Mouse (Mus musculus): Measurements from ENCODE around the gene Acot2. TPM values are rescaled to one million over a fixed set of nuclear protein-coding genes. Genes with fewer than 3 reads are reported as not detected.
"Not testable (repeated sequence)": the region's sequence is repeated elsewhere in the genome, so short reads cannot be mapped to it uniquely, and the experiment has no call there.

Gene Acot2
- polyA plus RNA-seq, 1 experiment, result 9.2 TPM

DNA sequence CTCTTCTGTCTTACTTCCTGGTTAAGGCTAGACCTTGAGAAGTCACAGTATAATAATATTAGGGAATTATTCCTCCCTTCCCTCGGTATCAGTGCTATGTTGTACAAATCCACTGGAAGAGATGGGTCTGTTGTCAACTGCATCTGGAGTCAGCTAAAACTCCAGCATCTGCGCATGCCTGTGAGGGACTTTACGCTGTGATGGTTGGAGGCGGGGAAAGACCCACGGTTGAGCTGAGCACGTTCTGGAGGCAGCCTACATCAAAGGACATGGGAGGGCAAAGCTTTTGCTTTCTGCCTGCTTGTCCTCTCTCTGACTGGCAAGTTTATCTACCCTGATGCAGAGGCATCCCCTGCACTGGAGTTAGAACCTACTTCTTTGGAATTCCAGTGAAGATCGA, 38.2 kb downstream of the Acot2 start:
- TF ChIP-seq POLR2A (IDR thresholded peaks at IDR 0.05; ENCODE audit: low read depth, low read length), result no peak
- no peak for TF ChIP-seq CTCF (IDR thresholded peaks at IDR 0.05; ENCODE audit: extremely low read depth, insufficient read depth, insufficient read length, insufficient replicate concordance)
- Histone ChIP-seq H3K4me1 (ENCODE audit: control insufficient read depth, insufficient read depth, insufficient read length) (no peaks in the 10 kb centered on the region), H3K27ac (ENCODE audit: insufficient read depth, low read length) (no peak overlapping the region), H3K27me3 (ENCODE audit: control insufficient read depth, insufficient read depth, low read length) (no peaks in the 10 kb centered on the region), H3K36me3 (ENCODE audit: control insufficient read depth, insufficient read depth, low read length) (no peaks in the 10 kb centered on the region), H3K4me3 (ENCODE audit: extremely low read depth, insufficient read depth, insufficient read length) (no peak overlapping the region)
- WGBS, result 86% methylated on average over 7 of the region's 7 CpGs
- DNase-seq (ENCODE audit: low read depth in 1 of 2, low spot score in 2 of 2), result no peak

DNA sequence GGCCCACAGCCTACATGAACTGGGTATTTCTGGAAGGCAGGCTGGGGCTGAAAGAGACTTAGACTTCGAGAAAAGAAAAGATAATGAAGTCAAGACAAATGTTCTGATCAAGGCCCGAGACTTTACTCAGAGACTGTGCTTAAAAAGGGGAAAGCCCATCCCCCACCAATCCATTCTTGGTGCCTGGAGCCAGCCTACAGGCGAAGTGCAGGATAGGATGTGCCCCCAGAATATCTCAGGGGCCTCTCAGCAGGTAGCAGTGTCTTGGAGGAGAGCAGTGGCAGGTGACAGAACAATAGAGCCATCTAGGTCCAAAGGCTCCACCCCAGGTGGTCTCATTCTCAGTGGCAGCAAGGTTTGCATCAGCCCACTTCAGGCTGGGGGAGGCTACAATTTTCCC, 40.7 kb downstream of the Acot2 start:
- H3K4me1 ChIP-seq (ENCODE audit: control insufficient read depth, insufficient read depth, insufficient read length); H3K27me3 ChIP-seq (ENCODE audit: control insufficient read depth, insufficient read depth, low read length); H3K36me3 ChIP-seq (ENCODE audit: control insufficient read depth, insufficient read depth, low read length); H3K27ac ChIP-seq (ENCODE audit: insufficient read depth, low read length); H3K4me3 ChIP-seq (ENCODE audit: extremely low read depth, insufficient read depth, insufficient read length); DNase-seq (ENCODE audit: low read depth in 1 of 2, low spot score in 2 of 2): not testable (repeated sequence)
- WGBS, result 81% methylated on average over 3 of the region's 3 CpGs

DNA sequence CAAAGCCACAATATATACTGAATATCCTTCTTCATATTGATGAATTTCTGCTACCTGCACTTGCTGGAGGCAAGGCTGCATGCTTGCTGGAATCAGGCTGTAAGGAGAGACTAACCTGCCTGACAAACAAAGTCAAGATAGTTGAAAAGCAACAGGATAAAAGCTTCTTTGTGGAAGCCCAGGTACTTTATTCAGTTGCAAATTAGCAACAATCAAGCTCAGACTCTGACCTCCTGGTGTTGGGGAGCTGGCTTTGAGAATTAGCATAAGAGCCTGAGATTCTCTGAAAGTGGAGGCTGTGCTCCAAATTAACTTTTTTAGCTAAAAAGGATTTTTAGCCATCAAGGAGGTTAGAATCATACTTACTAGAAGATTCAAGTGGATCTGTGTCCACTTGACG, 41.4 kb downstream of the Acot2 start:
- not testable (repeated sequence) for H3K36me3 ChIP-seq (ENCODE audit: control insufficient read depth, insufficient read depth, low read length); H3K27me3 ChIP-seq (ENCODE audit: control insufficient read depth, insufficient read depth, low read length); H3K4me1 ChIP-seq (ENCODE audit: control insufficient read depth, insufficient read depth, insufficient read length); DNase-seq (ENCODE audit: low read depth in 1 of 2, low spot score in 2 of 2); H3K27ac ChIP-seq (ENCODE audit: insufficient read depth, low read length); H3K4me3 ChIP-seq (ENCODE audit: extremely low read depth, insufficient read depth, insufficient read length)
- 93% methylated on average over 1 of the region's 1 CpGs for WGBS

DNA sequence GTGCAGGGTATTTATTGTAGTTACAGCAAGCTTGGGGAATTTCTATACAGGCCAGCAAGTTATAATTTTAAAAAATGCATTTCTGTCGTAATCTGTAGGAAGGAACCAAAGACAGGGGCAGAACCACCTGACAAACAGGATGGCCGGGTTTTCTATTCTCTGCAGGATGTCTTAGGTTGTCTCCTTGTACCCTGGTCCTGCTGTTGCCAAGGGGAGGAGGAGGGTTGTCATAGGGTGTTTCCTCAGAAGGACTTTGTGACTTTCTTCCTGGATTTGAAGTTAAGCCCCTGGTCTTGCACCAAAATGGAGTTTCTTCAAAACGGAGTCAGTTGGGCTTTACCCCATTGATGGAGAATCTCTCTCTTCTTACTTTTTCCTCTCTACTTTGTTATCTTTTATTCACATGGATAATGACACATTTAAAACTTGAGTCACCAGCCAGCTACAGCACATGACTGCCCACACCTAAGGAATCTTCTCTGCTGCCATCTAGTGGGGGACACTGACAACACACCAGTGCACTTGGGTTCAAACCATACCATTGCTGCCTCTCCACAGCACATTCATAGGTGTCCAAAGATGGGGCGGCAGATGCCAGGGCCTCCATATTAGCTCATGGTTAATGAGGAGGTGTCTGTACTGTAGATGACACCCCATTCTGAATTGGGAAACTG, 43.1 kb downstream of the Acot2 start:
- Histone ChIP-seq H3K27ac (ENCODE audit: insufficient read depth, low read length) (no peak overlapping the region), H3K4me1 (ENCODE audit: control insufficient read depth, insufficient read depth, insufficient read length) (no peaks in the 10 kb centered on the region), H3K36me3 (ENCODE audit: control insufficient read depth, insufficient read depth, low read length) (no peaks in the 10 kb centered on the region), H3K27me3 (ENCODE audit: control insufficient read depth, insufficient read depth, low read length) (no peaks in the 10 kb centered on the region), H3K4me3 (ENCODE audit: extremely low read depth, insufficient read depth, insufficient read length) (no peak overlapping the region)
- TF ChIP-seq CTCF (IDR thresholded peaks at IDR 0.05; ENCODE audit: extremely low read depth, insufficient read depth, insufficient read length, insufficient replicate concordance), result peak; percentile 74; the same call in 1 of the 2 replicates
- TF ChIP-seq POLR2A (IDR thresholded peaks at IDR 0.05; ENCODE audit: low read depth, low read length), result no peak
- WGBS, result 45% methylated on average over 4 of the region's 4 CpGs
- DNase-seq (ENCODE audit: low read depth in 1 of 2, low spot score in 2 of 2), result peak; percentile 52 to 68

DNA sequence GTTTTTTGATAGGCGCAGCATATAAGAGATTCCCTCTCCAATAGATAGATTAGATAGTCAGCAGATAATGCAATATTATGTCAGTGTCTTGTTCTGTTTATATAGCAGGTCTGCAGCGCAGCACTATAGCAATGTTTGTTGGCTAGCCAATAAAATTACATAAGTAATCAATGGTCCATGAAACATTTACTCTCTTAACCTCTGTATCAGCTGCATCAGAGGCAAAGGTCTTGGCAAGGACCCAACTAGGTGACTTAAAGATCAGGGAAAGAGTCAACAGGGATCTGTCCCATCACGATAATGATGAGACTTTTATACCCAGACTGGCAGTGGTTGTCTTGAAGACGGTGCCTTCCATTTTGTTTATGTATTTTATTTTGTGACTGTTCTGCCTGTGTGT, 45.2 kb downstream of the Acot2 start:
- Histone ChIP-seq H3K36me3 (ENCODE audit: control insufficient read depth, insufficient read depth, low read length) (no peaks in the 10 kb centered on the region), H3K27me3 (ENCODE audit: control insufficient read depth, insufficient read depth, low read length) (no peaks in the 10 kb centered on the region), H3K4me1 (ENCODE audit: control insufficient read depth, insufficient read depth, insufficient read length) (no peaks in the 10 kb centered on the region), H3K27ac (ENCODE audit: insufficient read depth, low read length) (no peak overlapping the region), H3K4me3 (ENCODE audit: extremely low read depth, insufficient read depth, insufficient read length) (no peak overlapping the region)
- WGBS, result 93% methylated on average over 4 of the region's 4 CpGs
- no peak for DNase-seq (ENCODE audit: low read depth in 1 of 2, low spot score in 2 of 2)
- no peak for TF ChIP-seq POLR2A (IDR thresholded peaks at IDR 0.05; ENCODE audit: low read depth, low read length)
- no peak for TF ChIP-seq CTCF (IDR thresholded peaks at IDR 0.05; ENCODE audit: extremely low read depth, insufficient read depth, insufficient read length, insufficient replicate concordance)

DNA sequence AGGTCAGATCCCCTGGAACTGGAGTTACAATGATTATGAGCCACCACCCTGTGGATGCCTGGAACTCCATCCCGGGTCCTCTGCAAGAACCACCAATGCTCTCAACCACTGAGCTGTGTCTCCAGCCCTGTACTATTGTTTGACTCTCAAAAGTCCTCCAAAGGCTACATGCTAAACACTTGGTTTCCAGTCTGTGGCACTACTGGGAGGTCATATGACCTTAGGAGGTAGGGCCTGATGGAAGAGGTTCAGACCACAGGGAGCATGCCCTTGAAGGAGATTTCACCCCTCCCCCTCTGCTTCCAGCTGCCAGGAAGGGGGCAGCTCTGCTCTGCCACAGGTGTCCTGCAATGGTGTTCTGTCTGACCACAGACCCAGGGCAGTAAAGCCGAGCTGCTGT, 45.6 kb downstream of the Acot2 start:
- not testable (repeated sequence) for H3K36me3 ChIP-seq (ENCODE audit: control insufficient read depth, insufficient read depth, low read length); DNase-seq (ENCODE audit: low read depth in 1 of 2, low spot score in 2 of 2)

DNA sequence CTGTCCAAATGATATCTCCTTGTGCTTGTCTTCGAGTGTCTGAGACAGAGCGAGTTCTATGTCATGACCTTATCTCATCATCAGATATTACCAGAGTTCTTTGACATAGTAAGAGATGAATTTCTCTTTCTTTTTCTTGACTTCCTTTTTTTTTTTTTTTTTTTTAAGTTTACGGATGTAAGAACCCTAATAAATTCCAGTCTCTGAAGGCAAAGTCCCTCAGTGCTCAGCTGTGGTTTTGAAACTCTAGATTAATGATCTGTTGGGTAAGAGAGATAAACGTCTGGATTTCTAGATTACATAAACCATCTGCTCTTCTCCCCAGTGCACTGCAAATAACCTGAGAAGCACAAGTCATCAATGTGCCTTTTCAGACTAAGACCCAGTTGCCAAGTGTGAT, 46.4 kb downstream of the Acot2 start:
- no peak for TF ChIP-seq POLR2A (IDR thresholded peaks at IDR 0.05; ENCODE audit: low read depth, low read length)
- TF ChIP-seq CTCF (IDR thresholded peaks at IDR 0.05; ENCODE audit: extremely low read depth, insufficient read depth, insufficient read length, insufficient replicate concordance), result no peak
- no peaks in the 10 kb centered on the region for H3K27me3 ChIP-seq (ENCODE audit: control insufficient read depth, insufficient read depth, low read length)
- DNase-seq (ENCODE audit: low read depth in 1 of 2, low spot score in 2 of 2), result no peak
- no peak overlapping the region for H3K27ac ChIP-seq (ENCODE audit: insufficient read depth, low read length)
- no peak overlapping the region for H3K4me3 ChIP-seq (ENCODE audit: extremely low read depth, insufficient read depth, insufficient read length)
- no peaks in the 10 kb centered on the region for H3K36me3 ChIP-seq (ENCODE audit: control insufficient read depth, insufficient read depth, low read length)
- 12% methylated on average over 4 of the region's 4 CpGs for WGBS
- no peaks in the 10 kb centered on the region; the same call in 1 of the 2 replicates for H3K4me1 ChIP-seq (ENCODE audit: control insufficient read depth, insufficient read depth, insufficient read length)

More for the DNA sequence above, 45.6 kb downstream of the Acot2 start:
- H3K27ac ChIP-seq (ENCODE audit: insufficient read depth, low read length); H3K4me1 ChIP-seq (ENCODE audit: control insufficient read depth, insufficient read depth, insufficient read length); H3K27me3 ChIP-seq (ENCODE audit: control insufficient read depth, insufficient read depth, low read length); H3K4me3 ChIP-seq (ENCODE audit: extremely low read depth, insufficient read depth, insufficient read length): not testable (repeated sequence)
- WGBS, result 63% methylated on average over 2 of the region's 2 CpGs

DNA sequence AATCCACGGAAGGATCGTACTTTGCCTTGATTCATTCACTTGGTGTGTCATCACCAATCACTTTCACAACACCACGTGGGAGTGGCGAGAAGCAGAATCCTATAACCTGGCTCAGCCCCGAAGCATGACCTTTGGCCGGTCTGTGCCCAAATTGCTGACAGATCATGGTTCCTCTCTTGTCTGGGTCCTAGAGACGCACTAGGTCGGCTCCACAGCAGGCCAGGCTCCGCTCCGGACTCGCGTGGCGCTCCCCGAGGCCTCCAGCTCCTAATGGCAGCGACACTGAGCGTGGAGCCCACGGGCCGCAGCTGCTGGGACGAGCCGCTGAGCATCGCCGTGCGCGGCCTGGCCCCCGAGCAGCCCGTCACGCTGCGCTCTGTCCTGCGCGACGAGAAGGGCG, 50.6 kb downstream of the Acot2 start, which contains the start of gene Acot4:
Acot4 (plus strand) TSS at position 139 of the 400 bp plus-strand sequence.
- DNase-seq (ENCODE audit: low read depth in 1 of 2, low spot score in 2 of 2); H3K27me3 ChIP-seq (ENCODE audit: control insufficient read depth, insufficient read depth, low read length); H3K36me3 ChIP-seq (ENCODE audit: control insufficient read depth, insufficient read depth, low read length); H3K4me1 ChIP-seq (ENCODE audit: control insufficient read depth, insufficient read depth, insufficient read length); H3K27ac ChIP-seq (ENCODE audit: insufficient read depth, low read length): not testable (repeated sequence)
- 35% methylated on average over 32 of the region's 32 CpGs for WGBS
- H3K4me3 ChIP-seq (ENCODE audit: extremely low read depth, insufficient read depth, insufficient read length), result peak within 1 kb of the TSS; percentile 40; the same call in 1 of the 2 replicates

DNA sequence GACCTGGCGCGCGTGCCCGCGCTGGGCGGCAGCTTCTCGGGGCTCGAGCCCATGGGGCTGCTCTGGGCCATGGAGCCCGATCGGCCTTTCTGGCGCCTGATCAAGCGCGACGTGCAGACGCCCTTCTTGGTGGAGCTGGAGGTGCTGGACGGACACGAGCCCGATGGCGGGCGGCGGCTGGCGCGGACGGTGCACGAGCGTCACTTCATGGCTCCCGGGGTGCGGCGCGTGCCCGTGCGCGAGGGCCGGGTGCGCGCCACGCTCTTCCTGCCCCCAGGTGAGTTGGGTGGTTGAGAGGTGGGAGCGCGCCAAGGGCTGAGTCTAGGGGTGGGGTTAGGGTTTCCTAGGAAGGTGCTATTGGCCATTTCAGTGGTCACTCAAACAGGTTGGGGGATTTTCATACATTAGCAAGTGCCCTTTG, 51.0 kb downstream of the Acot2 start, which contains the start of gene Gm49366:
Gm49366 (plus strand) TSS at position 245 of the 421 bp plus-strand sequence.
- DNase-seq (ENCODE audit: low read depth in 1 of 2, low spot score in 2 of 2); H3K27me3 ChIP-seq (ENCODE audit: control insufficient read depth, insufficient read depth, low read length); H3K4me1 ChIP-seq (ENCODE audit: control insufficient read depth, insufficient read depth, insufficient read length); H3K36me3 ChIP-seq (ENCODE audit: control insufficient read depth, insufficient read depth, low read length); H3K27ac ChIP-seq (ENCODE audit: insufficient read depth, low read length): not testable (repeated sequence)
- H3K4me3 ChIP-seq (ENCODE audit: extremely low read depth, insufficient read depth, insufficient read length), result peak within 1 kb of the TSS; percentile 40; the same call in 1 of the 2 replicates
- WGBS, result 37% methylated on average over 39 of the region's 39 CpGs

Measured in spleen, adult 2 months (tissue).